19 mouse cellular contexts compared by ENCODE assay signal in the genomic region with DNA sequence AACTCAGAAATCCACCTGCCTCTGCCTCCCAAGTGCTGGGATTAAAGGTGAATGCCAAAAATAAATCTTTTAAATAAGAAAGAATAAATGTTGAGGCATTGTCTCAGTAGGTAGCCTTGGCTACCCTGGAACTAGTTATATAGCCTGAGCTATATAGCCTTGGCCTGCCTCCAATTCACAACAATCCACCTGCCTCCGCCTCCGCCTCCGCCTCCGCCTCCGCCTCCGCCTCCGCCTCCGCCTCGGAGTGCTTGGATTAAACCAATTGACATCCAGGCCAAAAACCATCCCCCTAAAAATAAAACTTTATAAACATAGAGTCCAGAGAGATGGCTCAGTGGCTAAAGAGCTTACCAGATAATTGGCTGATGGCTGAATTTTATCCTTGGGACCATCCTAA. TPM values are rescaled to one million over a fixed set of nuclear protein-coding genes. Genes with fewer than 3 reads are reported as not detected.
DNase-seq lines count a peak whose midpoint lies in the region; ATAC-seq and TF ChIP-seq lines count a peak whose summit lies in the region.
"Had no signal": no experiment of that assay in that cellular context is flagged by ENCODE, and none has a peak within 500 bp of the region (broad histone marks: within the 10 kb centered on the region; RNA-seq: fewer than 3 reads in every experiment).

No protein-coding gene starts in this region.

- no peak for ATAC-seq in intestine, embryonic 16.5 days
- ATAC-seq: activated CD4-positive, CD25-positive, alpha-beta regulatory T cell, adult 4 months; hindbrain, embryonic 16.5 days; Patski had no signal

- peaks cover 7% of the 10 kb centered on the region; the same call in 1 of the 2 replicates for H3K4me1 ChIP-seq in lung, adult 2 months (ENCODE audit: control insufficient read depth, insufficient read depth, low read length)
- H3K4me1 ChIP-seq in intestine, embryonic 16.5 days (ENCODE audit: control insufficient read depth, insufficient read depth, low read length): peaks cover 15% of the 10 kb centered on the region

- TF ChIP-seq POLR2A in lung, adult 2 months (IDR thresholded peaks at IDR 0.05; ENCODE audit: borderline replicate concordance, extremely low read depth, low read depth, low read length): no peak

- WGBS in lung, adult 2 months: 83% methylated on average over 9 of the region's 9 CpGs
- 96% methylated on average over 9 of the region's 9 CpGs for whole genome bisulfite sequencing in intestine, embryonic 16.5 days

- H3K27me3 ChIP-seq in intestine, embryonic 16.5 days (replicated peaks; ENCODE audit: control insufficient read depth, insufficient read depth, low read length): no peaks in the 10 kb centered on the region
- H3K27me3 ChIP-seq: embryonic facial prominence, embryonic 15.5 days; neural tube, embryonic 12.5 days; Patski had no signal

- intact Hi-C loops in heart, postnatal 25 days (cut with DNase I): no loop called here

- no peak for TF ChIP-seq CTCF in lung, adult 2 months (IDR thresholded peaks at IDR 0.05; ENCODE audit: insufficient read depth, low read length)

- no peaks in the 10 kb centered on the region for H3K9me3 ChIP-seq in intestine, embryonic 16.5 days (ENCODE audit: control insufficient read depth, low read length)
- H3K9me3 ChIP-seq: embryonic facial prominence, embryonic 15.5 days; forebrain, embryonic 10.5 days; heart, embryonic 10.5 days; neural tube, embryonic 12.5 days had no signal

- H3K27ac ChIP-seq in intestine, embryonic 16.5 days (ENCODE audit: low read length): no peak overlapping the region
- H3K27ac ChIP-seq: embryonic facial prominence, embryonic 15.5 days; forebrain, embryonic 10.5 days; heart, embryonic 10.5 days; neural tube, embryonic 12.5 days had no signal

- no peaks in the 10 kb centered on the region for H3K36me3 ChIP-seq in intestine, embryonic 16.5 days (ENCODE audit: control insufficient read depth, insufficient read depth, low read length)
- H3K36me3 ChIP-seq: embryonic facial prominence, embryonic 15.5 days; heart, embryonic 10.5 days; neural tube, embryonic 12.5 days had no signal

- H3K4me3 ChIP-seq in lung, adult 2 months (replicated peaks; ENCODE audit: extremely low read depth, low read depth, low read length): no peak overlapping the region
- H3K4me3 ChIP-seq in intestine, embryonic 16.5 days (ENCODE audit: low read length): no peak overlapping the region
- H3K4me3 ChIP-seq: embryonic facial prominence, embryonic 15.5 days; heart, embryonic 10.5 days; neural tube, embryonic 12.5 days had no signal

- H3K9ac ChIP-seq in intestine, embryonic 16.5 days (ENCODE audit: low read depth, low read length): no peak overlapping the region
- H3K9ac ChIP-seq: embryonic facial prominence, embryonic 15.5 days; lung, embryonic 14.5 days; neural tube, embryonic 12.5 days had no signal

- DNase-seq in heart, adult 11 months: peak; percentile 89
- no peak for DNase-seq in heart, postnatal 25 days (ENCODE audit: low spot score)
- peak; percentile 32 for DNase-seq in lung, postnatal 10 days
- no peak for DNase-seq in lung, adult 2 months
- DNase-seq in cerebellum, adult 8-10 months: peak; percentile 12
- peak; percentile 36 to 38 for DNase-seq in cerebellum, postnatal 10 days
- no peak for DNase-seq in layer of hippocampus, postnatal 10 days (ENCODE audit: low spot score in 2 of 2)
- DNase-seq: embryo, embryonic 11 days; gastrocnemius, postnatal 36 days; lung, embryonic 14.5 days; right cerebral cortex, postnatal 14 days had no signal

- H3K4me2 ChIP-seq in intestine, embryonic 16.5 days (ENCODE audit: low read depth, low read length): no peak overlapping the region
- H3K4me2 ChIP-seq: embryonic facial prominence, embryonic 15.5 days; neural tube, embryonic 12.5 days had no signal

RNA-seq across cellular contexts. Expression of gene Eloa, which starts 1.4 kb away (rescaled TPM):
- total RNA-seq in heart, postnatal 25 days (2021): 10 to 100 TPM; 32.8 to 34.4 TPM
- polyA plus RNA-seq in lung, adult 2 months (2012; rRNA removed): 8.5 and 11.7 TPM in 2 replicates
- total RNA-seq in layer of hippocampus, postnatal 10 days (2021): 10 to 100 TPM; 32.5 to 33.6 TPM
- polyA plus RNA-seq in intestine, embryonic 16.5 days (2015; fragmentation: Nextera tagmentation; extraction: Ambion mirVana): 34.8 and 35.6 TPM in 2 replicates

RNA-seq across cellular contexts. Expression of gene Rpl11, which starts 30.3 kb away (rescaled TPM):
- total RNA-seq in heart, postnatal 25 days (2021): 100 to 1,000 TPM; 230 to 252 TPM
- 181 and 218 TPM in 2 replicates for polyA plus RNA-seq in lung, adult 2 months (2012; rRNA removed)
- total RNA-seq in layer of hippocampus, postnatal 10 days (2021): 100 to 1,000 TPM; 322 to 405 TPM
- 407 and 467 TPM in 2 replicates for polyA plus RNA-seq in intestine, embryonic 16.5 days (2015; fragmentation: Nextera tagmentation; extraction: Ambion mirVana)

RNA-seq across cellular contexts. Expression of gene Pithd1, which starts 35.9 kb away (rescaled TPM):
- total RNA-seq in heart, postnatal 25 days (2021): 10 to 100 TPM; 16.0 to 18.0 TPM
- 33.5 and 48.0 TPM in 2 replicates for polyA plus RNA-seq in lung, adult 2 months (2012; rRNA removed)
- 10 to 100 TPM; 76.2 to 81.0 TPM for total RNA-seq in layer of hippocampus, postnatal 10 days (2021)
- polyA plus RNA-seq in intestine, embryonic 16.5 days (2015; fragmentation: Nextera tagmentation; extraction: Ambion mirVana): 41.3 and 47.2 TPM in 2 replicates

RNA-seq across cellular contexts. Expression of gene Lypla2, which starts 50.5 kb away (rescaled TPM):
- 10 to 100 TPM; 34.6 to 37.6 TPM for total RNA-seq in heart, postnatal 25 days (2021)
- 123 TPM in 2 replicates for polyA plus RNA-seq in lung, adult 2 months (2012; rRNA removed)
- 100 to 1,000 TPM; 113 to 119 TPM for total RNA-seq in layer of hippocampus, postnatal 10 days (2021)
- polyA plus RNA-seq in intestine, embryonic 16.5 days (2015; fragmentation: Nextera tagmentation; extraction: Ambion mirVana): 111 and 115 TPM in 2 replicates

RNA-seq across cellular contexts. Expression of gene Gale, which starts 59.4 kb away (rescaled TPM):
- total RNA-seq in heart, postnatal 25 days (2021): 1 to 10 TPM; 1.8 to 2.5 TPM
- 19.5 and 25.0 TPM in 2 replicates for polyA plus RNA-seq in lung, adult 2 months (2012; rRNA removed)
- 10 to 100 TPM; 34.6 to 36.2 TPM for total RNA-seq in layer of hippocampus, postnatal 10 days (2021)
- polyA plus RNA-seq in intestine, embryonic 16.5 days (2015; fragmentation: Nextera tagmentation; extraction: Ambion mirVana): 127 and 130 TPM in 2 replicates

Comparison
In these comparisons a context has a peak if more than half of its experiments do, and no peak if none do; other contexts are left out.
1. DNase-seq: peak in heart, adult 11 months (single experiment), lung, postnatal 10 days (single experiment), cerebellum, adult 8-10 months (single experiment) and cerebellum, postnatal 10 days (2 of 2); none in heart, postnatal 25 days (single experiment), lung, adult 2 months (single experiment) and layer of hippocampus, postnatal 10 days (0 of 2).
2. RNA of gene Pithd1, which starts 35.9 kb away (total RNA-seq): 76.2 to 81.0 TPM in layer of hippocampus, postnatal 10 days; 16.0 to 18.0 TPM in heart, postnatal 25 days; every median in the first group is over 4 times any median in the second.